Mouse (Mus musculus): ENCODE measurements around the gene Galnt2.

- TF ChIP-seq TCF12 (IDR thresholded peaks at IDR 0.05; ENCODE audit: insufficient read depth, poor library complexity, severe bottlenecking) (no peak), MYOD1 (IDR thresholded peaks at IDR 0.05; ENCODE audit: control insufficient read depth in 1 of 3, insufficient read length in 2 of 3, low read depth in 2 of 3) (no peak), POLR2A (IDR thresholded peaks at IDR 0.05; ENCODE audit: insufficient read length, low read depth) (no peak), MAX (IDR thresholded peaks at IDR 0.05; ENCODE audit: low read depth) (no peak), E2F4 (IDR thresholded peaks at IDR 0.05; ENCODE audit: insufficient read depth) (no peak), SRF (IDR thresholded peaks at IDR 0.05; ENCODE audit: control insufficient read depth, insufficient read length, low read depth) (no peak), USF1 (IDR thresholded peaks at IDR 0.05; ENCODE audit: low read depth) (no peak), MYOG (IDR thresholded peaks at IDR 0.05; ENCODE audit: control insufficient read depth in 1 of 3, insufficient read depth in 1 of 3, insufficient read length in 2 of 3, low read depth in 2 of 3) (no peak), POLR2AphosphoS2 (IDR thresholded peaks at IDR 0.05; ENCODE audit: insufficient read length, low read depth) (no peak), TCF3 (IDR thresholded peaks at IDR 0.05; ENCODE audit: insufficient read length, low read depth) (no peak), CEBPB (IDR thresholded peaks at IDR 0.05; ENCODE audit: insufficient read depth, poor library complexity, severe bottlenecking) (no peak), REST (IDR thresholded peaks at IDR 0.05; ENCODE audit: insufficient read depth, insufficient read length) (no peak)
Measured at GRCm38 (mm10) chr8:124307700-124308099, 76.5 kb downstream of the Galnt2 start.

Data from myocyte (in vitro differentiated cells).